Mouse (Mus musculus) erythroblast, embryonic 14.5 days (primary cell): ENCODE data around the gene Hnrnpul1.

Experiments used
- GATA1 ChIP-seq: IDR thresholded peaks from 2 replicates; pipeline ENCODE4 v1.6.1; 2012; ENCODE audit warnings: low read length, inconsistent platforms, mixed read lengths
- TAL1 ChIP-seq: IDR thresholded peaks from 3 replicates; pipeline ENCODE4 v1.6.1; 2012; ENCODE audit warnings: low read length, inconsistent platforms, mixed read lengths

DNA sequence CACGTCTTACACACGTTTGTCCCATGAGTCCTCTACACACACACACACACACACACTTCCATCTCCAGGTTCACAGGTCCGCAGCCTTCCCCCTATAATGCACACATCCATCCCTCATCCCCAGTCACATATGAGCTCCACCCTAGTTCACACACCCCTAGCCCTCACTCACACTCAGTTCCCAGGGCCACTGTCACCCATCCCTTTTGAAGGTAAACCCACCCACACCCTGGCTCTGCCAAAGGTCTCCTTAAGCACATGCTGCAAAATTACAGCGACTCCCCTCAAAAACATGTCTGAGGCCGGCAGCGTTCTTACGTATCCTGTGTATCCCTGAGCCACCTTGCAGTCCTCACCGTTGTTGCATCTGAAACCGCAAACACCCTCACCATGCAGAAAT is 80.3 kb downstream of the Hnrnpul1 start:
- TF ChIP-seq TAL1 (no peak), GATA1 (no peak)
